Mouse (Mus musculus) Muller cell, postnatal 12 days (primary cell): ENCODE data around the gene Rack1.
A peak's percentile ranks its signal among the peaks of the same experiment; 100 is the strongest.
"Not testable (repeated sequence)": the region's sequence is repeated elsewhere in the genome, so short reads cannot be mapped to it uniquely, and the experiment has no call there.

Experiments used
- DNase-seq: peaks from one replicate; pipeline ENCODE4 v3.0.0-alpha.2; 2015; ENCODE audit errors: inconsistent ontology term

The Rack1 gene

DNA sequence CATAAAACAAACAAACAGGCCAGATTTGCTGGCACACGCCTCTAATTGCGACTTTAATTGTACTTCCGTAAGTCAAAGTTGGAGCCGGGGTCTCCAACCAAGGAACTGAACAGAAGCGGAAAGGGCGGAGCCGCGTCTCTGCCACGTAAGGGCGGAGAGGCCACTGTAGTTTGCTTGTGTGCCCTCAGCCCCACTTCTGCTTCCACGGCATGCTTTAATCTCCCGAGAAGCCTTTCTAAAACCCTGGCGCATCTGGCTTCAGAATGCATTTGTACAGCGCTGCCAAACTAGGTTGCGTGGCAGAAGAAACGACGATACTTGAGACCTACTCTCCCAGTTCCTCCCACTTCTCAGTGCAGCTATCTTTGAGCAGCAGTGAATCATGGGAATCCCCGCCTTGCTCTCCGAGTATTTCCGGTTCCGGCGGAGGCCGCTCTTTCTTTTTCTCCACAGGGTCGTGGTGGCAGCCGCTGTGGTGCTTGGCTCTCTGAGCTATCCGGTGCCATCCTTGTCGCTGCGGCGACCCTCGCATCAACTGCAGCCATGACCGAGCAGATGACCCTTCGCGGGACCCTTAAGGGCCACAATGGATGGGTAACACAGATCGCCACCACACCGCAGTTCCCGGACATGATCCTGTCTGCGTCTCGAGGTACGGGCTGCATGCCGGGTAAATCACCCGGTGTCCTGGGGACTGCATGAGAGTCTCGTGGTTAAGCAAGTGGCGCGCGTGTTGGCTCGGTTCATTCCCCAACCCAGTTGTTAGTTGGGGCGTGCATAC, at the start of gene Rack1:
Gene Rack1 (plus strand): TSS at position 412 of the 781 bp plus-strand sequence.
- peak; percentile 85 for DNase-seq

DNA sequence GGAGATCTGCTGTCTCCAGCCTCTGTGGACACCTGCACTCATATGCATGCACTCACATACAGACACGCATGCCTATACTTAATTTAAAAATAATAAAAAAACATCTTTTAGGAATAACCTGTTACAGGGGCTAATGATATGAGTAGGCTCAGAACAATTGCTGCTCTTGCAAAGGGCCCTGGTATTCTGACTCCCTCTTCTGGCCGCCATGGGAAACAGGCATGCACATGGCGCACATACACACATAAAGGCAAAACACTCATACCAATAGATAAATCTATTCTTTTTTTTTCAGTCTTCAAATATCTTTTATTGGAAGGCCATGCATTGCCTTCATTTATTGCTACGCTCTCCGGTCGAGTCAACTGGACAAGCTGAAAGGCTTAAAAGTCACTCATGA, 49.7 kb upstream of the Rack1 start:
- no peak for DNase-seq

DNA sequence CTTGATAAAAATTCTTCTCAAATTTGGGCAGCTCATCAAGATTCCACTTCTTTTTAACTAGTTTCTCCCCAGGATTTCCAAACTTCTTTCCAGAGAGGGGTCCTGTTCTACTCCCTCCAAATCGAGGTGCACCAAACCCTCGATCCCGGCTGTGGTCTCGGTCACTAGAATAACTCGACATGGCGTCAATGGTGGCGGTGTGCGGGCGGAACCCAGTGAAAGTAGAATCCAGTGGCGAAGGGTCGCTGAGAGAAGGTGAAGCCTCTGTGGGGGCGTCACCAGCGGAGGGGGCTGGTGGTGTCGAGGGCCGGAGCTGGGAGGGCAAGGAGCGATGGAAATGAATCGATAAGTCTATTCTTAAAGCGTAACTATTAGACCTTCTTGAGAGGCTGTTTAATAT, 46.6 kb upstream of the Rack1 start:
- DNase-seq = not testable (repeated sequence)

DNA sequence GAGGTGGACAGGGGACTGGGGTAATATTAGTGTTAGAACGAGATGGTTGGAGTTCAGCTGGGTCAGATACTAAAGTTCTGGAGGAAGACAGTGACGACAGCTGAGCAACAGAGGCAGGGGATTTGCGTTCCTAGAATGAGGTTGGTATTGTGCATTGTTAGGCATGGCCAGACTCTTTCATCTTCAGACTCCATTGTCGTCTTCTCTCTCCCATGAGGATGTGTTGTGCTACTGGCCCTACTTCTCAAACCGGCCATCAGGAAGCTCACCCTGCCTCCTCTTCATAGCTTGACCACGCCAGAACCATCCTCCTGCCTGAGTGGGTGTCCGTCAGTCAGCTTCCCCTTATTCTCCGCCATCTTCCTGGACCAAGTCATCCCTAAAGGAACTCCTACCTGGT, 41.1 kb upstream of the Rack1 start:
- DNase-seq = no peak

DNA sequence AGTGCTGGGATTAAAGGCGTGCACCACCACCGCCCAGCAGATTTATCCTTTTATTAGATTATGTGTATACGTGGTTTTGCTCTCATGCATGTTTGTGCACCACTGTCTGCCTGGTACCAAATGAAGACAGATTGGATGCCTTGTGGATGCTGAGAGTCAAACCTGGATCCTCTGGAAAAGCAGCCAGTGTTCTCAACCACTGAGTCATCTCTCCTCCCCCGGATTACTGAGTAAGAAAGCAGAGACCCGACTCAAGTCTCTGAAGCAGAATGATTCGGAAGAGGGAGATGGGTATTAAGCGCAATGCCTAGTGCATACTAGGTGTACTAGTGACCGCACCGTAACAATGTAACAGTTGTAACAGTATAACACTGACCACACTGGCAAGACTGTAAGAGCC, 36.0 kb upstream of the Rack1 start:
- no peak for DNase-seq

DNA sequence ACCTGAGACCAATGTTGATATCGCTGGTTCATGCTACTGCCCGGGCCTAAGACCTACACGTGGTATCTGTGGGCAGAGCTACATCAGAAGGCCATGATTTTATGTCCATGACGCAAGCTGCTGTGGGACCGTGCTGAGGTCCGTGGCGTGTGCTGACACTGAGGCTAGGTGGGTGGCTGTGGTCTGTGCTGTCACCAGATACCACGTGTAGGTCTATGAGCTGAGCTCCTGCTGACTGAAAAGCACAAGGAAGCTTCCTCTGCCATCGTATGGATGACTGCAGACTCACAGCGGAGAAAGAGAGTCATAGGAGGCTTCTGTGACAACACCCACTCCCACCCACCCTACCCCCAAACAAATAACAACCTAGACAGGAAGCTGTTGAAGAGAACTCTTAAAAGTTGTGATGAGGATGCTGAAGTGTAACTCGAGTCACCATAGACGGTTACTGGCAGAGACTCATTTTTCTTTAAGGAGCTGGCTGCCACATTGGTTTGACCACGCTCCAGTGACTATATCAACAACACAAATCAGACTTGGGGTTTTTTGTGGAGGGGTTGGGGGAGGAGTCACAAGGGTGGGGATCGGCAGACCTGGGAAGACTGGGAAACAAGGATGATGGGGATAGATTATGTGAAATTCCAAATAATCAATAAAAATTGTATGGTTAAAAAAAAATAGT, 32.8 kb upstream of the Rack1 start:
- DNase-seq = no peak

DNA sequence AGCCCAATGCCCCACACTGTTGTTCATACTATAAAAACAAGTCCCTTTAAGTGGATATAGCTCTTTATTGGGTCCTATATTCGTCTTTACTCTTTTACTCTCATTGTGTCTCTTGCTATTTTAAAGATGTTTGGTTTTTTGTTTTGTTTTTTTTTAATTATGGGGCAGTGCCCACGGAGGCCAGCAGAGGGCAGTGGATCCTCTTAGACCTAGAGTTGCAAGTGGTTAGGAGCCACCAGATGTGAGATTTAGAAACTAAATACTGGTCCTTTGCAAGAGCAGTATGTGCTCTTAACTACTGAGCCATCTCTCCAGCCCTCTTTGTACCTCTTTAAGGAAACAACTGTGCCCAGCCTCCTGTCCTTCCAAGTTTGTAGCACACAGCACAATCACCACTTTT, 28.4 kb upstream of the Rack1 start:
- DNase-seq = peak; percentile 18

DNA sequence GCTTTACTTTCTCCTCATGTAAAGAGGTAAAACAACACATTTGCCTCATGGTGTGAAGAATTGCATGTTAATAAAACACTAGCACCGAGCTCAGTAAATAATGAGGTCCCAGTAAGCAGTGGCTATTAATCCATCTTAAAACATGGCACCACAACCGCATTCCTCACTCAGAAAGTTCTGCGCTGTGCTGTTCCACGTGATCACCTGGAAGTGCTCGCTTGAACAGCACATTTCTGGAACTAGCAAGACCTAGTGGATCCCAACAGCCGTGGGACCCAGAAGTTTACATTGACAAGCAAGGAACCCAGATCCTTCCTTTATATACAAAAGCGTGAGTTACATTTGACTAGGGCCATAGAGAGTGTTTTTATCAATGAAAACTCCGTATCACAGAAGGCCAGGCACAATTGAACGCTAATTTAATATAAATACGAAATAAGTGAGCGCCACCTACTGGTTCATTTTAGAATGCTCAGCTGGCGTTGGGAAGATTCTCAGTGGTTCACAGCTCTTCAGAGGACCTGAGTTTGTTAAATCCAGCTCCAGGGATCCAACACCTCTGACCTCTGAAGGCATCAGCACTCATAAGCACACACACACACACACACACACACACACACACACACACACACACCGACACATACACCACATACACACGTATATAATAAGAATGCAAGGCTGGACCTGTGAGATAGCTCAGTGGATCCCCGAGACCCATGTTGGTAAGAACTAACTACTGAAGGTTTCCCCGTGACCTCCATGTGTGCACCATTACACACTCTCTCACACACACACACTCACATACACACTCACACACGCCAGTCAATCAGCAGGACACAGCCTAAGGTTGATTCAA, 25.5 kb upstream of the Rack1 start:
- peak; percentile 31 for DNase-seq

DNA sequence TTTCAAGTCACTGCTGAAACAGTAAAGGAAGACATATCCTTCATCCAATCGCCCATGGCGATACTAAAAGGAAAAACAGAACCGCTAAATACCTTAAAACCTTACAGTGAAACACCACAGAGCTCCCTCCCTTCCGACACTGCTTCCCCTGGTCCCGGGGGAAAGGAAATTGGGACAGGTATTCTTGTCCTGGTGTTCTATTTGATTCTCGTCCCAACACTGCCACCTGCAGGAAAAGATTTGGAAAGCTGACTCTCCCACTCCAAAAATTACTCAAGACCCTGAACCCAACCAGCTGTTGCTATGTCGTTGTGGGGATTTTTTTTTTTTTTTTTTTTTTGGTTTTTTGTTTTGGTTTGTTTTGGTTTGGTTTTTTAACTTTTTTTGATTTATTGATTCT, 24.6 kb upstream of the Rack1 start:
- DNase-seq = peak; percentile 41

DNA sequence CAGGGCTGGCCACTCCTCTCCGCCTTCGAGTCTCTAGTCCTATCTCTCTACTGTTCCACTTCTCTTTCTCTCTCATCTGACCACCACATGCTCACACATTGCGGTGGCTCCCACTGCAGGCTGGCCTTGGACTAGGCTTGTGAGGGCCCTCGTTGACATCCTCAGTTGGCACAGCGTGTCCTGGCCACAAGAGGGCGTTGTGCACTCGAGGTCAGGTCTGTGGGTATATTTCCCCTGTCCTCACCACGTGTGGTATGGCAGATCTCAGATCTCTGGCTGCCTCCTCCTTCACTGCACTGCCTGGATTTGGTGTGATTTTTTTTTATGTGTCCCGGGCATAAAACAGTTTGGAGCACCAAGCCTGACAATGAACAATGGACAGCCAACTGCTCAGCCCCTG, 23.5 kb upstream of the Rack1 start:
- no peak for DNase-seq

DNA sequence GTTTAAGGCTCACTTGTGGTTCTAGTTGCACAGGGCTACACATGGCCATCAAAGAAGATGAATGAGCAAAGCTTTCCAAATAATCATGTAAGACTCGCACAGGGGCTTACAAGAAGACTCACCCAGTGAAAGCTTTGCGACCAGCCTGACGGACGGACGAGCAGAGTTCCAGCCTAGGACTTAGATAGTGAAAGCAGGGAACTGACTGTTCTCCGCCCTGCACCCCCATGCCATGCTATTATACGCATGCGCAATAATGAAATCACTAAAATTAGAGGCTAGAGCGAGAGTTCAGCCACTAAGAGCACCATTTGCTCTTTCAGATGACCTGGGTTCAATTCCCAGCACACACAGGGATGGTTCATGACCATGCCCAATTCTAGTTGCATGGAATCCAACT, 22.8 kb upstream of the Rack1 start:
- DNase-seq = no peak

DNA sequence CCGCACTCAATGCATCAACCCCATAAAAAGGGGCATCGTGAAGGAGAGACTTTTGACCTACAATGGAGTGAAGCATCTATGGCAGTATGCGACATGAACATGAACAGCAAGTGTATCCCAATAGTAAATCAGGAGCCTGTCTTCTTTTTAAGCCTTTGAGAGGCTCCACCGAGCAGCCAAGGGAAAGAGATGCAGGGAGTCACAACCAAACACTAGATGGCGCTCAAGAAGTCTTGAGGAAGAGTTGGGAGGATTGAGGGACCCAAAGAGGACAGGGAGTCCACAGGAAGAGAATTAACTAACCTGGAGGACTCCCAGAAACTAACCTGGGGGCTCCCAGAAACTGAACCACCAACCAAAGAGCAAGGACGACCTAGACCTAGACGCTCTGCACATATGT, 20.7 kb upstream of the Rack1 start:
- no peak for DNase-seq

DNA sequence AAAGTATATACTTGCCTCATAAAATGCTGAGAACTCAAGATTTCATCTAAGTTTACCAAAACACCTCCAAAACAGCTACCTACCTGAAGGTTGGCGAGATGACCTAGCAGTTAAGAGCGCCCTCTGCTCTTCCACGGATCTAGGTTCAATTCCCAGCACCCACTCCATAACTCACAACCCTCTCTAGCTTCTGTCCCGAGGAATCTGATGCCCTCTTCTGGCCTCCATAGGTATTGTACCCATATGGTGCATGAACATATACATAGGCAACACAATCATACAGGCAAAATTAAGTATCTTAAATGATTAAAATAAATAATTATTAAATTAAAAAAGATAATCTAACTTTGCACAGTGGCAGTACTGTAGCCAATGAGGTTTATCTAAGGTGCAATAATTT, 17.9 kb upstream of the Rack1 start:
- no peak for DNase-seq

DNA sequence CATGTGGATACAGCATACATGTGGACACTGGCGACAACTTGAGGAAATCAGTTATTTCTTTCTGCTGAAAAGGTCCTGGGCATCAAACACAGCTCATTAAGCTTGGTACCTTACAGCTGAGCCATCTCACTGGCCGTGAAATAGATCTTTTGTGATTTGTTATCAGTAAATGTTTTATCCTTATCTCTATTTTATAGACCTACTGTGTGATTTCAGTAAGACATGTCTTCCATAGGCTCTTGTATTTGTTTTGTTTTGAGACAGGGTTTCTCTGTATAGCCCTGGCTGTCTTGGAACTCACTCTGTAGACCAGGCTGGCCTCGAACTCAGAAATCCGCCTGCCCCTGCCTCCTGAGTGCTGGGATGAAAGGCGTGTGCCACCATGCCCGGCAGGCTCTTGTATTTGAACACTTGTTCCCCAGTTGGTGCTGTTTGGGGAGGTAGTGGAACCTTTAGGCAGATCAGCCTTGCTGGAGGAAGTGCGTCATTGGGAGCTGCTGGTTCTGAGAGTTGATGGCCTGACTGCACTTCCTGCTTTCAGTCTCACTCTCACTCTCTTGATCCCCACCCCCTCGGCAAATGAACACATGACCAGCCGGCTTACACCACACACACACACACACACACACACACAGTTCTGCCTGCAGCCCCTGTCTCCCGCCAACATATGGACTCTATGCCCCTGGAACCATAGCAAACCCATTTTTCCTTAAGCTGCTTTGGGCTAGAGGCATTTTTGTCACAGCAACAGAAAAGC, 12.5 kb upstream of the Rack1 start:
- DNase-seq = peak; percentile 27

DNA sequence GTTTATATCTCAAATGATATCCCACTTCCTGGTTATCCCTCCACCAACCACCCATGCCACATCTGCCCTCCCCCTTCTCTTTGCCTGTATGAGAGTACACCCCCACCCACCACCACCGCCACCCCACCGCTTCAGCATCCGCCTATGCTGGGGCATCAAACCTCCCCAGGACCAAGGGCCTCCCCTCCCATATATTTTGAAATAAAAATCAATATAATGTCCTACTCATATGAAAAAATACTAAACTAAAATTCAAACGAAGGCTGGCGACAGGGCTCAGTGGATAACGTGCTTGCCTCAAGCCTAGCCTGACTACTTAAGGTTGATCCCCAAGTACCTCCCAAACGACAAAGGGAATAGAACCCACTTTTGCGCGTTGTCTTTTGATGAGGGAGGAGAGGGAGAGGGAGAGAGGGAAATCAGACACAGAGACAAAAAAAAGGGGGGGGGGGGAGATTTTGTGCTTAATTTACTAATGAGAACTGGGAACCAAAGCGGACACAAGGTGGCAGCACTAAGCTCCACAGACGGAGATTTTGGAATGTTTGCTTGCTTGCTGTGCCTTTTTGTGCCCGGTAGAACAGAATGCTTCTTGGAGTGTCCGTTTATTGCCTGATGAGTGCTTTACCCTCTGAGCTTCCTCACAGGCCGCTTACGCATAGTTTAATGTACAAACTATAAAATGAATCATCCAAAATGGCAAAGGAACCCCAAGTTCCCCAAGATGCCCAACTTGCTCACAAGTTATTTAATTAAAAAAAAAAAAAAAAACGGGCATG, 11.6 kb upstream of the Rack1 start:
- peak; percentile 82 for DNase-seq

DNA sequence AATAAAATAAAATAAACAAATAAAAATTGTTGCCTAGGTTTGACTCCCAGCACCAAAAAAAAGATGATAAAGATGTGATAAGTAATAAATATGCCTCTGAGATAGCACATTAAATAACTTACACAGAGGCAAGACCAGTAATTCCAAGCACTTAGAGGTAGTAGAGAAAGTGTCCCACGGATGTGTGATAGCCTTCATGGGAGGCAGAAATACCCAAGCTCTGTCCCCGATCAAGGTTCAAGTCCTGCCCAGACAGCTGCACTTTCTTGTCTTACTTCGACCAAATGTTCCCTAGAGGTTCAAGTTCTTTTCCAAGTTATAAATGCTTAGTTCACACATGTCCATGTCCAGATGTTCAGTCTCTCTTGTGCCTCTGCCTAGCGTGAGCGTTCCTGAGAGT, 10.9 kb upstream of the Rack1 start:
- no peak for DNase-seq

DNA sequence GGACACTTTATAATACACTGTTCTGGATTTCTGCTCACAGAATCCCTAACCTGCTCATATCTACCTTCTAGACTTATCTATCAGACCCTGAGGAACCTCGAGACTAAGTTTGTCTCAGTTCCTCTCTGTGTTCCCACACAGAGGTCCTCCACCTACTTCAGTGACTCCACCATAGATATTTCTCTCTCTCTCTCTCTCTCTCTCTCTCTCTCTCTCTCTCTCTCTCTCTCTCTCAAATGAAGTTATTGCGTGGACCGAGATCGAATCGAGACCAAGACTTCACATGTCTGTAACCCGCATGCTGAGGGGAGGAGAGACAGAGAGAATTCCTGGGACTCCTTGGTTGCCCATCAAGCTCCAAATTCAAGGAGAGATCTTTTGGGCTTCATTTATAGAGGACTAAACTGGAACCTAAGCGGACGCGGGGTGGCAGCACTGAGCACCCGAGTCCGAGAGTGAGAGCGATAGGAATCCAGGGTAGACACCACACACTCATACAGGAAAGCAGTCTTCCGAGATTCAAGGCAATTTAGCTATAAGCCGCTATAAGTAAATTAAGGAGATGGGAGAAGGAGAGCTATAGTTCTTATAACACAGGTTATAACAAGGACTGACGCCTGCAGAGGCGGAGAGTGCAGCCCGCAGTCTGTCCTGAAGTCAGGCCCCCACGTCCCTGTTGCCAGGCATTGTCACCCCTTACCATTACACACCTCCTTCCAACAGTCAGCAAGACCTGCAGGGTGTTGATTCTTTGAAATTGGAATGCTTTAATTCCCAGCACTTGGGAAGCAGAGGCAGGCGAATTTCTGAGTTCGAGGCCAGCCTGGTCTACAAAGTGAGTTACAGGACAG, 9.9 kb upstream of the Rack1 start:
- DNase-seq = peak; percentile 83

DNA sequence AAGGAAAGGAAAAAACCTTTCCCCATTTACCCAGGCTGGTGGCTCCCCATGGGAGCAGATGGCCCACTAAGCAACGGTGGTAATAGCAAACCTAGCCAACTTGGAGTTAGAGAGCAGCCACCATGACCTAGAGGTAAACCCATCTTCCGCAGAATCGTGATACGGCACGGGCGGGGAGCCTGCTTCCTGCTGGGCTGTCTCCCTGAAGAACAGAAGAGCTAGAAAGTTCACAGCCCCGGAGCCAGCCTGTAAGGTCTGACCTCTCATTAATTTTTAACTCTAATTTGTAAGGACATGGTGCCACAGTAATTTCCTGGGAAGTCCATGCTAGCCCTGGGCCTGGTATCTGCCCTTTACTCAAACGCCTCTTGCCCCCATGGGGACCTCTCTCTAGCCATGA, 9.2 kb upstream of the Rack1 start:
- DNase-seq = no peak

DNA sequence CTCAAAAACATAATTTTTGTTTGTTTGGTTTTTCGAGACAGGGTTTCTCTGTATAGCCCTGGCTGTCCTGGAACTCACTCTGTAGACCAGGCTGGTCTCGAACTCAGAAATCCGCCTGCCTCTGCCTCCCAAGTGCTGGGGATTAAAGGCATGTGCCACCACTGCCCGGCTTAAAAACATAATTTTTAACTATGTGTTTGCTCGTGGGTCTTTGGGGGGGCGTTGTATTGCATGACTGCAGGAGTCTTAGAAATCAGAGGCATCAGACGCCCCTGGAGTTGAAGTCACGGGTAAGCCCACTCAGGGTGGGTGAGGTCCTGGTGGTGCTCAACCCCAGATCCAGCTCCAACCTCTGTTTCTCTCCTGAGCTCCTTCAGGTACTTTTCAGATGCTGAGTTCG, 8.2 kb upstream of the Rack1 start:
- DNase-seq = not testable (repeated sequence)

DNA sequence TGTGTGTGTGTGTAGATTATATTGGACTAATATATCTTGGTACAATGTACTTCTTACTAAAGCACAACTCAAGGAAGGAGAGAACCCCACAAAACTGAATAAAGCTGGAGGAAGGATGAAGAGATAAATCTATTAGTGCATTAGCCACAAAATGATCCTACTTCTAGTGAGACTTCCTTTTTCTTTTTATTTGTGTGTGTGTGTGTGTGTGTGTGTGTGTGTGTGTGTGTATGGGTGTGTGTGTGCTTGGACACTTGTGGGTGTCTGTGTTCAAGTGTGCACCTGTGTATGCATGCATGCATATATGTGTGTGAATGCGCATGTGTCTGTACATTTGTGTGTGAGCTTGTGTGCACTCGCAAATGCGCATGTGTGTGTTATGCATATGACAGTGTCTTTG, 6.9 kb upstream of the Rack1 start:
- no peak for DNase-seq
